Mouse (Mus musculus) limb, embryonic 14.5 days (tissue): ENCODE measurements around the gene Dnah2. TPM values are rescaled to one million over a fixed set of nuclear protein-coding genes. Genes with fewer than 3 reads are reported as not detected.
"Not testable (repeated sequence)": the region's sequence is repeated elsewhere in the genome, so short reads cannot be mapped to it uniquely, and the experiment has no call there.

Experiments used
- ATAC-seq: fragments of 200-750 bp; cut with Nextera tagmentation; 2 replicates; pipeline ENCODE4 v1.8.0; 2017; ENCODE audit warnings: low read depth, moderate number of reproducible peaks, moderate TSS enrichment; ENCODE audit not compliant: low FRiP score
- DNase-seq: peaks from one replicate; pipeline ENCODE4 v3.0.0-alpha.2; 2015; ENCODE audit warnings: low spot score
- H3K27ac ChIP-seq: fragments of 300-500 bp; sonication (generic); replicated peaks from 2 replicates; pipeline ENCODE4 v1.5.1; 2014; ENCODE audit warnings: low read depth, mild to moderate bottlenecking, low read length, moderate library complexity, mixed read lengths
- H3K27me3 ChIP-seq: fragments of 300-500 bp; sonication (generic); 2 replicates; pipeline ENCODE4 v1.6.1; 2014; ENCODE audit warnings: low read length, mixed read lengths; ENCODE audit not compliant: control insufficient read depth, insufficient read depth
- H3K36me3 ChIP-seq: fragments of 300-500 bp; sonication (generic); 2 replicates; pipeline ENCODE4 v1.6.1; 2014; ENCODE audit warnings: mild to moderate bottlenecking, low read length, moderate library complexity, mixed read lengths; ENCODE audit not compliant: control insufficient read depth, insufficient read depth
- H3K4me1 ChIP-seq: fragments of 300-500 bp; sonication (generic); 2 replicates; pipeline ENCODE4 v1.6.1; 2014; ENCODE audit warnings: antibody characterized with exemption, low read length, mixed read lengths; ENCODE audit not compliant: control insufficient read depth, insufficient read depth
- H3K4me2 ChIP-seq: fragments of 300-500 bp; sonication (generic); replicated peaks from 2 replicates; pipeline ENCODE4 v1.6.1; 2014; ENCODE audit warnings: low read depth, mild to moderate bottlenecking, low read length, moderate library complexity; ENCODE audit not compliant: severe bottlenecking
- H3K4me3 ChIP-seq: fragments of 300-500 bp; sonication (generic); replicated peaks from 2 replicates; pipeline ENCODE4 v1.5.1; 2014; ENCODE audit warnings: low read length
- H3K9ac ChIP-seq: fragments of 300-500 bp; sonication (generic); 2 replicates; pipeline ENCODE4 v1.6.1; 2014; ENCODE audit warnings: mild to moderate bottlenecking, low read depth, low read length, moderate library complexity; ENCODE audit not compliant: severe bottlenecking
- H3K9me3 ChIP-seq: fragments of 300-500 bp; sonication (generic); 2 replicates; pipeline ENCODE4 v1.6.1; 2016; ENCODE audit warnings: low read length; ENCODE audit not compliant: control insufficient read depth
- POLR2A ChIP-seq: fragments of 200-500 bp; IDR thresholded peaks from 2 replicates; pipeline ENCODE4 v1.8.0; 2012; ENCODE audit warnings: inconsistent platforms, mild to moderate bottlenecking, moderate library complexity, borderline replicate concordance; ENCODE audit not compliant: insufficient read depth, insufficient read length; ENCODE audit errors: extremely low read depth
- WGBS: fragments of 180-500 bp; shearing (Covaris S2); extraction: QIAGEN DNeasy Blood & Tissue Kit; methylation state at CpG from one replicate; pipeline ENCODE4 v1.1.7; 2014; 5-methylcytosine and 5-hydroxymethylcytosine counted together
- polyA plus RNA-seq, 2 experiments: library from polyadenylated mRNA; depleted of rRNA in 1 of 2; stranded (reverse) in 1 of 2; unstranded in 1 of 2; fragments of >200 nt; fragmentation: Nextera tagmentation in 1 of 2; extraction: Ambion mirVana in 1 of 2; gene quantifications; 2 replicates each; pipeline versions ENCODE4 v1.2.1 to v1.2.3; 2012 to 2014

Dnah2 gene
- polyA plus RNA-seq, 2 experiments = 4.2 to 4.7 TPM

GRCm38 (mm10) chr11:69396772-69397171, 152.1 kb downstream of the Dnah2 start:
- ATAC-seq (no peak), DNase-seq (no peak)
- 38% methylated on average over 11 of the region's 11 CpGs for WGBS
- H3K4me3 ChIP-seq = peak overlapping the region; percentile 61
- 0 out of 2 replicates have a peak overlapping the region, but pooled peaks have one; percentile 95 for H3K27ac ChIP-seq
- peak overlapping the region; percentile 87; the same call in 1 of the 2 replicates for H3K9ac ChIP-seq
- peaks cover 35% of the 10 kb centered on the region for H3K36me3 ChIP-seq
- H3K27me3 ChIP-seq = no peaks in the 10 kb centered on the region
- H3K4me2 ChIP-seq = peak overlapping the region; percentile 91
- H3K4me1 ChIP-seq = peaks cover 32% of the 10 kb centered on the region
- TF ChIP-seq POLR2A = no peak
- H3K9me3 ChIP-seq = no peaks in the 10 kb centered on the region

- WGBS = under 1% methylated on average over 46 of the region's 48 CpGs
- Histone ChIP-seq H3K36me3 (peaks cover 25% of the 10 kb centered on the region), H3K9me3 (no peaks in the 10 kb centered on the region), H3K4me3 (peak overlapping the region; percentile 61), H3K4me2 (peak overlapping the region; percentile 91), H3K9ac (peak overlapping the region; percentile 87), H3K4me1 (peaks cover 32% of the 10 kb centered on the region), H3K27ac (peak overlapping the region; percentile 95), H3K27me3 (no peaks in the 10 kb centered on the region)
- ATAC-seq (peak; percentile 90), DNase-seq (peak; percentile 99)
- 0 out of 2 replicates have a peak, but pooled peaks have one; percentile 14 for TF ChIP-seq POLR2A
These were observed 153.1 kb downstream of the Dnah2 start for GRCm38 (mm10) chr11:69395634-69396373.

- peak; percentile 79 for ATAC-seq
These were observed 153.7 kb downstream of the Dnah2 start, which contains the start of the genes Naa38 and Cyb5d1 for GRCm38 (mm10) chr11:69395235-69395633. TSS of gene Naa38 (plus strand) at chr11:69395487. TSS of gene Cyb5d1 (minus strand) at chr11:69395631.

GRCm38 (mm10) chr11:69394591-69395167, 154.2 kb downstream of the Dnah2 start:
- ATAC-seq, H3K27me3 ChIP-seq, H3K9me3 ChIP-seq, DNase-seq: not testable (repeated sequence)
- Histone ChIP-seq H3K36me3 (peaks cover 14% of the 10 kb centered on the region), H3K4me2 (peak overlapping the region; percentile 69), H3K4me1 (peaks cover 33% of the 10 kb centered on the region), H3K9ac (peak overlapping the region; percentile 87), H3K4me3 (peak overlapping the region; percentile 61), H3K27ac (peak overlapping the region; percentile 95)
- WGBS = 1% methylated on average over 31 of the region's 31 CpGs

More at GRCm38 (mm10) chr11:69395235-69395633, 153.7 kb downstream of the Dnah2 start, which contains the start of the genes Naa38 and Cyb5d1:
- H3K9ac ChIP-seq = peak within 1 kb of the TSS; percentile 87
- H3K4me2 ChIP-seq = peak within 1 kb of the TSS; percentile 91
- H3K27ac ChIP-seq = peak within 1 kb of the TSS; percentile 95
- H3K4me3 ChIP-seq = peak within 1 kb of the TSS; percentile 61
- not testable (repeated sequence) for H3K9me3 ChIP-seq, H3K27me3 ChIP-seq
- 0% methylated on average over 18 of the region's 24 CpGs for WGBS
- H3K4me1 ChIP-seq = peaks cover 33% of the 10 kb centered on the region
- H3K36me3 ChIP-seq = peaks cover 20% of the 10 kb centered on the region
- DNase-seq = peak; percentile 93

- no peak for TF ChIP-seq POLR2A
- ATAC-seq (peak; percentile 35), DNase-seq (peak; percentile 91)
- no peak overlapping the region for H3K9ac ChIP-seq
- H3K27ac ChIP-seq = no peak overlapping the region
- no peak overlapping the region for H3K4me2 ChIP-seq
- peaks cover 7% of the 10 kb centered on the region for H3K4me1 ChIP-seq
- H3K36me3 ChIP-seq = no peaks in the 10 kb centered on the region
- H3K4me3 ChIP-seq = no peak overlapping the region
- H3K27me3 ChIP-seq = no peaks in the 10 kb centered on the region
- 50% methylated on average over 10 of the region's 10 CpGs for WGBS
- no peaks in the 10 kb centered on the region for H3K9me3 ChIP-seq
These were observed 158.4 kb downstream of the Dnah2 start for GRCm38 (mm10) chr11:69390400-69391034.
